Mouse (Mus musculus) embryonic facial prominence, embryonic 14.5 days (tissue): ENCODE measurements around the gene Utp4. TPM values are rescaled to one million over a fixed set of nuclear protein-coding genes. Genes with fewer than 3 reads are reported as not detected.

ENCODE experiments used
- ATAC-seq: fragments of 200-750 bp; cut with Nextera tagmentation; 2 replicates; pipeline ENCODE4 v1.8.0; 2017; ENCODE audit warnings: low read depth, moderate number of reproducible peaks, moderate TSS enrichment
- DNase-seq: peaks from one replicate; pipeline ENCODE4 v3.0.0-alpha.2; 2015; ENCODE audit warnings: low spot score
- H3K27ac ChIP-seq: fragments of 300-500 bp; sonication (generic); replicated peaks from 2 replicates; pipeline ENCODE4 v1.5.1; 2014; ENCODE audit warnings: low read depth, mild to moderate bottlenecking, low read length, moderate library complexity
- H3K27me3 ChIP-seq: fragments of 300-500 bp; sonication (generic); replicated peaks from 2 replicates; pipeline ENCODE4 v1.6.1; 2014; ENCODE audit warnings: low read length; ENCODE audit not compliant: control insufficient read depth, insufficient read depth
- H3K36me3 ChIP-seq: fragments of 300-500 bp; sonication (generic); 2 replicates; pipeline ENCODE4 v1.6.1; 2014; ENCODE audit warnings: low read length, mixed read lengths; ENCODE audit not compliant: control insufficient read depth, insufficient read depth
- H3K4me1 ChIP-seq: fragments of 300-500 bp; sonication (generic); 2 replicates; pipeline ENCODE4 v1.6.1; 2014; ENCODE audit warnings: antibody characterized with exemption, low read length; ENCODE audit not compliant: control insufficient read depth, insufficient read depth
- H3K4me2 ChIP-seq: fragments of 300-500 bp; sonication (generic); 2 replicates; pipeline ENCODE4 v1.6.1; 2014; ENCODE audit warnings: low read depth, mild to moderate bottlenecking, low read length, moderate library complexity, mixed read lengths
- H3K4me3 ChIP-seq: fragments of 300-500 bp; sonication (generic); 2 replicates; pipeline ENCODE4 v1.5.1; 2014; ENCODE audit warnings: low read depth, mild to moderate bottlenecking, low read length
- H3K9ac ChIP-seq: fragments of 300-500 bp; sonication (generic); 2 replicates; pipeline ENCODE4 v1.6.1; 2014; ENCODE audit warnings: low read depth, mild to moderate bottlenecking, low read length, moderate library complexity, mixed read lengths
- H3K9me3 ChIP-seq: fragments of 300-500 bp; sonication (generic); 2 replicates; pipeline ENCODE4 v1.6.1; 2016; ENCODE audit warnings: low read length; ENCODE audit not compliant: control insufficient read depth
- WGBS: fragments of 180-500 bp; shearing (Covaris S2); extraction: QIAGEN DNeasy Blood & Tissue Kit; methylation state at CpG from one replicate; pipeline ENCODE4 v1.1.7; 2014; 5-methylcytosine and 5-hydroxymethylcytosine counted together
- polyA plus RNA-seq: library from polyadenylated mRNA; unstranded; fragments of >200 nt; fragmentation: Nextera tagmentation; extraction: Ambion mirVana; gene quantifications from 2 replicates; pipeline ENCODE4 v1.2.1, GENCODE M21; 2014

The Utp4 gene
- polyA plus RNA-seq, 1 experiment from 2014 or later, result 60.4 TPM

GRCm38 (mm10) chr8:106937081-106937800 is 43.8 kb downstream of the Utp4 start:
- H3K27me3 ChIP-seq, result no peaks in the 10 kb centered on the region
- ATAC-seq (no peak), DNase-seq (peak; percentile 21)
- H3K4me3 ChIP-seq, result peak overlapping the region; percentile 92
- H3K36me3 ChIP-seq, result no peaks in the 10 kb centered on the region
- peak overlapping the region; percentile 66 for H3K4me2 ChIP-seq
- WGBS, result 29% methylated on average over 14 of the region's 14 CpGs
- peak overlapping the region; percentile 93 for H3K9ac ChIP-seq
- H3K27ac ChIP-seq, result peak overlapping the region; percentile 91; the same call in 1 of the 2 replicates
- peaks cover 21% of the 10 kb centered on the region for H3K4me1 ChIP-seq
- no peaks in the 10 kb centered on the region for H3K9me3 ChIP-seq

- ATAC-seq (no peak), DNase-seq (no peak)
- Histone ChIP-seq H3K4me2 (no peak overlapping the region), H3K4me1 (peaks cover 16% of the 10 kb centered on the region), H3K36me3 (no peaks in the 10 kb centered on the region), H3K4me3 (no peak overlapping the region), H3K9me3 (no peaks in the 10 kb centered on the region), H3K9ac (no peak overlapping the region), H3K27me3 (no peaks in the 10 kb centered on the region), H3K27ac (no peak overlapping the region)
- WGBS, result 83% methylated on average over 3 of the region's 3 CpGs
These were observed 48.4 kb downstream of the Utp4 start for GRCm38 (mm10) chr8:106941806-106942205.

GRCm38 (mm10) chr8:106943874-106944418 is 50.5 kb downstream of the Utp4 start:
- no peak for ATAC-seq

GRCm38 (mm10) chr8:106944756-106945155 is 51.3 kb downstream of the Utp4 start:
- Histone ChIP-seq H3K36me3 (no peaks in the 10 kb centered on the region), H3K9ac (no peak overlapping the region), H3K9me3 (no peaks in the 10 kb centered on the region), H3K4me2 (no peak overlapping the region), H3K4me1 (no peaks in the 10 kb centered on the region), H3K4me3 (no peak overlapping the region), H3K27me3 (no peaks in the 10 kb centered on the region), H3K27ac (no peak overlapping the region)
- DNase-seq (no peak), ATAC-seq (no peak)
- WGBS, result 60% methylated on average over 3 of the region's 3 CpGs

More at GRCm38 (mm10) chr8:106943874-106944418, 50.5 kb downstream of the Utp4 start:
- Histone ChIP-seq H3K27ac (no peak overlapping the region), H3K4me3 (no peak overlapping the region), H3K9me3 (no peaks in the 10 kb centered on the region), H3K9ac (no peak overlapping the region), H3K4me1 (0 out of 2 replicates have a peak, but pooled peaks cover under 1% of the 10 kb centered on the region), H3K27me3 (no peaks in the 10 kb centered on the region), H3K4me2 (no peak overlapping the region), H3K36me3 (no peaks in the 10 kb centered on the region)
- no peak for DNase-seq
- WGBS, result 86% methylated on average over 3 of the region's 3 CpGs

- 94% methylated on average over 3 of the region's 3 CpGs for WGBS
- Histone ChIP-seq H3K4me2 (no peak overlapping the region), H3K4me3 (no peak overlapping the region), H3K27me3 (no peaks in the 10 kb centered on the region), H3K27ac (no peak overlapping the region), H3K9ac (no peak overlapping the region), H3K36me3 (no peaks in the 10 kb centered on the region), H3K9me3 (no peaks in the 10 kb centered on the region), H3K4me1 (no peaks in the 10 kb centered on the region)
- no peak for ATAC-seq
- no peak for DNase-seq
These were observed 55.3 kb downstream of the Utp4 start for GRCm38 (mm10) chr8:106948678-106949243.

- Histone ChIP-seq H3K4me1 (no peaks in the 10 kb centered on the region), H3K27ac (no peak overlapping the region), H3K9me3 (no peaks in the 10 kb centered on the region), H3K36me3 (no peaks in the 10 kb centered on the region), H3K27me3 (no peaks in the 10 kb centered on the region), H3K9ac (no peak overlapping the region), H3K4me2 (no peak overlapping the region), H3K4me3 (no peak overlapping the region)
- ATAC-seq (no peak), DNase-seq (no peak)
- 59% methylated on average over 4 of the region's 4 CpGs for WGBS
These were observed 58.3 kb downstream of the Utp4 start for GRCm38 (mm10) chr8:106951707-106952106.

- Histone ChIP-seq H3K36me3 (no peaks in the 10 kb centered on the region), H3K4me2 (no peak overlapping the region), H3K27ac (no peak overlapping the region), H3K9me3 (no peaks in the 10 kb centered on the region), H3K27me3 (no peaks in the 10 kb centered on the region), H3K4me1 (no peaks in the 10 kb centered on the region), H3K4me3 (no peak overlapping the region), H3K9ac (no peak overlapping the region)
- no peak for DNase-seq
- WGBS, result 76% methylated on average over 4 of the region's 4 CpGs
- no peak for ATAC-seq
These were observed 60.1 kb downstream of the Utp4 start for GRCm38 (mm10) chr8:106953571-106953970.

GRCm38 (mm10) chr8:106957086-106957485 is 63.6 kb downstream of the Utp4 start:
- Histone ChIP-seq H3K27ac (no peak overlapping the region), H3K4me2 (no peak overlapping the region), H3K9me3 (no peaks in the 10 kb centered on the region), H3K4me1 (peaks cover 2% of the 10 kb centered on the region; the same call in 1 of the 2 replicates), H3K4me3 (no peak overlapping the region), H3K27me3 (no peaks in the 10 kb centered on the region), H3K9ac (no peak overlapping the region), H3K36me3 (no peaks in the 10 kb centered on the region)
- DNase-seq, result no peak
- no peak for ATAC-seq
- WGBS, result 74% methylated on average over 3 of the region's 3 CpGs
